Mouse (Mus musculus) hindbrain, embryonic 11.5 days (tissue): ENCODE data around the gene Coch. TPM values are rescaled to one million over a fixed set of nuclear protein-coding genes. Genes with fewer than 3 reads are reported as not detected.
"Not testable (repeated sequence)": the region's sequence is repeated elsewhere in the genome, so short reads cannot be mapped to it uniquely, and the experiment has no call there.

Source experiments
- ATAC-seq: fragments of 200-750 bp; cut with Nextera tagmentation; 2 replicates; pipeline ENCODE4 v1.8.0; 2017; ENCODE audit warnings: mild to moderate bottlenecking, moderate TSS enrichment, moderate library complexity; ENCODE audit not compliant: low FRiP score
- DNase-seq: peaks from one replicate; pipeline ENCODE4 v3.0.0-alpha.2; 2015; ENCODE audit warnings: low spot score
- H3K27ac ChIP-seq: fragments of 300-500 bp; sonication (generic); 2 replicates; pipeline ENCODE4 v1.5.1; 2014; ENCODE audit warnings: mild to moderate bottlenecking, low read depth, low read length
- H3K27me3 ChIP-seq: fragments of 300-500 bp; sonication (generic); 2 replicates; pipeline ENCODE4 v1.6.1; 2014; ENCODE audit warnings: mild to moderate bottlenecking, low read length, moderate library complexity, mixed read lengths; ENCODE audit not compliant: control insufficient read depth, insufficient read depth
- H3K36me3 ChIP-seq: fragments of 300-500 bp; sonication (generic); 2 replicates; pipeline ENCODE4 v1.6.1; 2014; ENCODE audit warnings: mild to moderate bottlenecking, low read length, moderate library complexity, mixed read lengths; ENCODE audit not compliant: control insufficient read depth, insufficient read depth
- H3K4me1 ChIP-seq: fragments of 300-500 bp; sonication (generic); replicated peaks from 2 replicates; pipeline ENCODE4 v1.6.1; 2014; ENCODE audit warnings: low read length, mixed read lengths; ENCODE audit not compliant: control insufficient read depth, insufficient read depth
- H3K4me2 ChIP-seq: fragments of 300-500 bp; sonication (generic); replicated peaks from 2 replicates; pipeline ENCODE4 v1.6.1; 2014; ENCODE audit warnings: mild to moderate bottlenecking, low read depth, low read length
- H3K4me3 ChIP-seq: fragments of 300-500 bp; sonication (generic); 2 replicates; pipeline ENCODE4 v1.5.1; 2014; ENCODE audit warnings: low read depth, low read length
- H3K9ac ChIP-seq: fragments of 300-500 bp; sonication (generic); 2 replicates; pipeline ENCODE4 v1.6.1; 2014; ENCODE audit warnings: low read depth, low read length
- H3K9me3 ChIP-seq: fragments of 300-500 bp; sonication (generic); 2 replicates; pipeline ENCODE4 v1.6.1; 2016; ENCODE audit warnings: low read length; ENCODE audit not compliant: control insufficient read depth
- WGBS: fragments of 180-500 bp; shearing (Covaris S2); extraction: QIAGEN DNeasy Blood & Tissue Kit; methylation state at CpG from one replicate; pipeline ENCODE4 v1.1.7; 2014; 5-methylcytosine and 5-hydroxymethylcytosine counted together
- polyA plus RNA-seq: library from polyadenylated mRNA; unstranded; fragments of >200 nt; fragmentation: Nextera tagmentation; extraction: Ambion mirVana; gene quantifications from 2 replicates; pipeline ENCODE4 v1.2.1, GENCODE M21; 2014

Gene Coch
- polyA plus RNA-seq, 1 experiment from 2014 or later, result 8.8 TPM

DNA sequence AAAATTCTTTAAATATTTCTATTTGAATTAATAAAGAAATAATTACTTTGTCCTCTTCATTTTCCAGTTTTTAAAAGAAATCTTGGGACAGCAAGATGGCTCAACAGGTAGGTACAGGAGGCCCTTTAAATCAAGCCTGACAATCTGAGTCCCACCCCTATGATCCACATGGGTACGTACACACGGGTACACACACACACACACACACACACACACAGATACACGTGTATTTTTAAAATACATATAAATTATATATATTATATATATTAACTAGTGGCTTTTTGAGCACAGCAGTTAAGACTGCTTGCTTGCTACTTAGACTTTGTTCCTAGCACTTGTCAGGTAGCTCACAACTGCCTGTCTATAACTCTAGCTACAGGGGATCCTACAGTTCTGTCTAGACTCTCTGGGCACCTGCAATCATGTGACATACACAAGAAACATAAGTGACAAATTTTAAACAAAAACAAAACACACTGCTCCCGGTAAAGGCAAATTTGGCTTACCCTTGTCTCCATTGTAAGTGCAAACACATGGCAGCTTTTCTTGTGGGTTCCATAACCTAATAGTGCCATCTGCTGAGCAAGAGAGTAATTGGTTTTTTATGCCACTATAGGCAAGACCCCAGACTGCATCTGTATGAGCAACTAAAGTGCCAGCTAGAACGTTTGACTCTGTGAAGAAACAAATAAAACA, 29.7 kb downstream of the Coch start:
- no peak overlapping the region for H3K27ac ChIP-seq
- no peak overlapping the region for H3K9ac ChIP-seq
- ATAC-seq, result no peak
- H3K4me3 ChIP-seq, result no peak overlapping the region
- H3K9me3 ChIP-seq, result no peaks in the 10 kb centered on the region
- H3K4me1 ChIP-seq, result no peaks in the 10 kb centered on the region
- DNase-seq, result peak; percentile 31
- H3K4me2 ChIP-seq, result no peak overlapping the region
- WGBS, result 84% methylated on average over 5 of the region's 5 CpGs
- no peaks in the 10 kb centered on the region for H3K27me3 ChIP-seq
- H3K36me3 ChIP-seq, result no peaks in the 10 kb centered on the region

GRCm38 (mm10) chr12:51623366-51623694, 30.2 kb downstream of the Coch start:
- H3K27ac ChIP-seq, result no peak overlapping the region
- ATAC-seq (no peak), DNase-seq (no peak)
- H3K9me3 ChIP-seq, result no peaks in the 10 kb centered on the region
- no peaks in the 10 kb centered on the region for H3K4me1 ChIP-seq
- no peak overlapping the region for H3K9ac ChIP-seq
- H3K36me3 ChIP-seq, result no peaks in the 10 kb centered on the region
- no peak overlapping the region for H3K4me2 ChIP-seq
- no peaks in the 10 kb centered on the region for H3K27me3 ChIP-seq
- H3K4me3 ChIP-seq, result no peak overlapping the region

- no peaks in the 10 kb centered on the region for H3K36me3 ChIP-seq
- ATAC-seq, result no peak
- WGBS, result 73% methylated on average over 4 of the region's 4 CpGs
- no peaks in the 10 kb centered on the region for H3K4me1 ChIP-seq
- H3K27ac ChIP-seq, result no peak overlapping the region
- no peak for DNase-seq
- H3K4me2 ChIP-seq, result no peak overlapping the region
- H3K9me3 ChIP-seq, result no peaks in the 10 kb centered on the region
- no peak overlapping the region for H3K4me3 ChIP-seq
- H3K9ac ChIP-seq, result no peak overlapping the region
- no peaks in the 10 kb centered on the region for H3K27me3 ChIP-seq
Measured at GRCm38 (mm10) chr12:51633481-51633880, 40.3 kb downstream of the Coch start.

GRCm38 (mm10) chr12:51636260-51636659, 43.1 kb downstream of the Coch start:
- Histone ChIP-seq H3K4me1 (no peaks in the 10 kb centered on the region), H3K9ac (no peak overlapping the region), H3K4me2 (no peak overlapping the region), H3K27me3 (no peaks in the 10 kb centered on the region), H3K4me3 (no peak overlapping the region), H3K27ac (no peak overlapping the region), H3K9me3 (no peaks in the 10 kb centered on the region), H3K36me3 (no peaks in the 10 kb centered on the region)
- 98% methylated on average over 2 of the region's 2 CpGs for WGBS
- DNase-seq, result no peak
- ATAC-seq, result no peak

DNA sequence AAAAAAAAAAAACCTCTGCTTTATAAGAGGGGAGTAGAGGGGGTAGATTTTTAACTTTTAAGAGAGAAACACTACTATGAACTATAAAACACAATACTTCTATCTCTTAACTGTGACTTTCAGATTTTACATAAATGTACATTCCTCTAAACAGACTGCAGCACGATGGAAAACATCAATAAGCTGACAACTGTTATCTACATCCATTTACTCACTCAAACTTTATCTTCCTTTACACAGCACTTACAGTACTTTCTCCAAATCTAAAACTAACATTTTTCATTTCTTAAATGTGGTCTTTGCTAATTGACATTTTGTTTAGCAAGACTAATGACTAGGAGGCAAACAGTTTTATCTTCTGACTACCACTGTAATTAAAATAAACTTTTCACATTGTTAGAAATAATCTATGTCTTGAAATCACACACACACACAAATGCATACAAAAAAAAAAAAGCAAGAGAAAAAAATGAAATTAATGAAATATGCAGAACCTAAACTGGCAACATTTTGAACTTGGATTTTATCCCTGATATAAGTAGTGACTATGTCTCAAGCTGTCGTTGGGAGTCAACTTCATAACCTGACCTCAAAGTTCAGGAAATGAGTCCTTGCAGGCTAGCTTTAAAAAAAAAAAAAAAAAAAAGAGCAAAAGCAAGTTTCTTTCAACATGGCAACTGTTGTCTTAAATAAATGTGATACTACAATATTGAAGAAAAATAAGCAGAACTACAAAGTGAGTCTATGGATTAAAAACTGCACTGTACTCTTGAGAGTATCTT, 43.7 kb downstream of the Coch start:
- DNase-seq (no peak), ATAC-seq (no peak)
- no peak overlapping the region for H3K4me2 ChIP-seq
- H3K4me3 ChIP-seq, result no peak overlapping the region
- no peak overlapping the region for H3K9ac ChIP-seq
- 81% methylated on average over 2 of the region's 2 CpGs for WGBS
- no peaks in the 10 kb centered on the region for H3K9me3 ChIP-seq
- no peaks in the 10 kb centered on the region for H3K27me3 ChIP-seq
- H3K36me3 ChIP-seq, result no peaks in the 10 kb centered on the region
- H3K4me1 ChIP-seq, result no peaks in the 10 kb centered on the region
- H3K27ac ChIP-seq, result no peak overlapping the region

- 68% methylated on average over 6 of the region's 6 CpGs for WGBS
- ATAC-seq, result no peak
Measured at GRCm38 (mm10) chr12:51641871-51642270, 48.7 kb downstream of the Coch start.

GRCm38 (mm10) chr12:51649401-51649800, 56.3 kb downstream of the Coch start:
- not testable (repeated sequence) for DNase-seq, H3K4me3 ChIP-seq, H3K36me3 ChIP-seq, H3K9me3 ChIP-seq, H3K4me2 ChIP-seq, ATAC-seq, H3K27ac ChIP-seq, H3K9ac ChIP-seq, H3K4me1 ChIP-seq, H3K27me3 ChIP-seq

More at GRCm38 (mm10) chr12:51641871-51642270, 48.7 kb downstream of the Coch start:
- Histone ChIP-seq H3K36me3 (no peaks in the 10 kb centered on the region), H3K27me3 (no peaks in the 10 kb centered on the region), H3K4me3 (no peak overlapping the region), H3K9me3 (no peaks in the 10 kb centered on the region), H3K4me1 (no peaks in the 10 kb centered on the region), H3K4me2 (no peak overlapping the region), H3K27ac (no peak overlapping the region), H3K9ac (no peak overlapping the region)
- no peak for DNase-seq
